Mouse (Mus musculus): Measurements from ENCODE around the gene Gab1. TPM values are rescaled to one million over a fixed set of nuclear protein-coding genes. Genes with fewer than 3 reads are reported as not detected.

The Gab1 gene
- polyA plus RNA-seq, 1 experiment from 2014 or later = 24.8 TPM

DNA sequence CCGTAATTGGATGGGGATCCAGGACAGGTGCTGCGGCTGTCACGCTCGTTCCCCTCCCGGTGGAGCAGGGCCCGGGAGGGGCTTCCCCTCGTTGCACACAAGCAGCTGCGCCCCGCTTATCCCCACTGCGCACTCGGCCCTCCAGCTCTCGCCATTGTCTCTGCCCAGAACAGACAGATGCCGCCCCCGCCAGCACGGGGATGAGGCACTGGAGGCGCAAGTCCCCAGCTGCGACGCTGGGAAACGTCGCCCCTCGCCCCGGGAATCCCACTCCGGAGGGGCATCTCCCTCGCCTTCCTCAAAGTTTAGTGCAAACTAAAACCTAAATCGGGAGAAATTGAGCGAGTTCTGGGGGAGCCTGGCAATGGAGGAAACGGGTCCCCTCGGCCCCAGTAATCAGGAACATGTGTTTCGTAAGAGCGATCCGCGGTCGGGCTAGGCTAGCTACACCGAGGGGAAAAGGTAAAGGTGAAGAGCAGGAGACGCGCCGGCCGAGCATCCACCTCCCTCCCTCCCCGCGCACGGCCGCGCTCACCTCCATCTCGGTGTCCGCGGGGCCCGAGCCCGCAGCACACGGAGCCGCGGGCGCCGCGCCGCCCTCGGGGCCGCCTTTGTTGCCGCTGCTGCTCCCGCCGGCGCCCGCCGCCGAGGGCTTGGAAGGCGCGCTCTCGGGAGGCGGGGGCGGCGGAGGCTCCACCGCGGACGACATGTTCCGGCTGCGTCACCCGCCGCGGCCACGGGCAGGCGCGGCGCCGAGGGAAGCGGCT lies 141.7 kb downstream of the Gab1 start:
- H3K4me3 ChIP-seq (replicated peaks) = peak overlapping the region; percentile 92
- no peaks in the 10 kb centered on the region for H3K27me3 ChIP-seq
- no peaks in the 10 kb centered on the region for H3K9me3 ChIP-seq (replicated peaks)
- peaks cover 13% of the 10 kb centered on the region for H3K36me3 ChIP-seq
- under 1% methylated on average over 82 of the region's 84 CpGs for WGBS
- peak overlapping the region; percentile 99 for H3K27ac ChIP-seq (replicated peaks)
- H3K9ac ChIP-seq = peak overlapping the region; percentile 91
- peaks cover 8% of the 10 kb centered on the region for H3K4me1 ChIP-seq
- ATAC-seq (ENCODE audit: insufficient number of reproducible peaks, low FRiP score, low TSS enrichment, low read depth) = peak; percentile 67
- peak overlapping the region; percentile 87 for H3K4me2 ChIP-seq (replicated peaks)

DNA sequence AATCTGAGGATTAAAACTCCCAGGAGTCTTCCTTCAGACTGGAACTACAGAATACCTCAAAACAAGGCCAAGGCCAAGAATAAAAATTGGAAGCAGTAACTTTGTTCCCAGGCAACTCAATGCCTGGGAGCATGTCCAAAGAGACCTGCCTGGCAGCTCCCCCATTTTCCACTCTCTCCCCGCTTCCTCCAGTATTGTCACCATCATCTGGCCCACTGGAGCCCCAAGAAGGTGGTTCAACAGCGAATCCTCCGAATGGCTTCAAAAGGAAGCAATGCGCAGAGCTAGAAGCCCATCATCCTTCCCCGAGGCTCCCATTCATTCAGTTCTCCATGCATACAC lies 142.3 kb downstream of the Gab1 start:
- Histone ChIP-seq H3K4me1 (peaks cover 8% of the 10 kb centered on the region), H3K9me3 (replicated peaks) (no peaks in the 10 kb centered on the region), H3K27me3 (no peaks in the 10 kb centered on the region), H3K9ac (peak overlapping the region; percentile 91), H3K4me3 (replicated peaks) (peak overlapping the region; percentile 92), H3K36me3 (peaks cover 15% of the 10 kb centered on the region), H3K27ac (replicated peaks) (peak overlapping the region; percentile 99), H3K4me2 (replicated peaks) (peak overlapping the region; percentile 87)
- no peak for ATAC-seq (ENCODE audit: insufficient number of reproducible peaks, low FRiP score, low TSS enrichment, low read depth)
- WGBS = 0% methylated on average over 5 of the region's 5 CpGs

DNA sequence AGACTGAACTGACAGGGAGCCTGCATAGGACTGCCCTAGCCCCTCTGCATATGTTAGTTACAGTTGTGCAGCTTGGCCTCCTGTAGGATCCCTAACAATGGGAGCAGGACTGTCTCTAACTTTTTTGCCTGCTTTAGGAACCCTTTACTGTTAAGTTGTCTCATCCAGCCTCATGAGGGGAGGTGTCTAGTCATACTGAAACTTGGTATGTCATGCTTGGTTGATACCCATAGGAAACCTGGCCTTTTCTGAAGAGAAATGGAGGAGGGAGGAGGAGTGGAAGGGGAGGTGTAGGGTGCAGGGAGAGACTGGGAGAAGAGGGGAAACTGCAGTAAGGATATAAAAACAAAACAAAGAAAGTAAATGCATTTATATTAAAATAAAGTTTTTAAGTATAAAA lies 148.0 kb downstream of the Gab1 start:
- Histone ChIP-seq H3K27ac (replicated peaks) (no peak overlapping the region), H3K27me3 (no peaks in the 10 kb centered on the region), H3K4me2 (replicated peaks) (no peak overlapping the region), H3K4me1 (no peaks in the 10 kb centered on the region), H3K36me3 (peaks cover 38% of the 10 kb centered on the region), H3K9ac (no peak overlapping the region), H3K4me3 (replicated peaks) (no peak overlapping the region), H3K9me3 (replicated peaks) (no peaks in the 10 kb centered on the region)
- no peak for ATAC-seq (ENCODE audit: insufficient number of reproducible peaks, low FRiP score, low TSS enrichment, low read depth)

DNA sequence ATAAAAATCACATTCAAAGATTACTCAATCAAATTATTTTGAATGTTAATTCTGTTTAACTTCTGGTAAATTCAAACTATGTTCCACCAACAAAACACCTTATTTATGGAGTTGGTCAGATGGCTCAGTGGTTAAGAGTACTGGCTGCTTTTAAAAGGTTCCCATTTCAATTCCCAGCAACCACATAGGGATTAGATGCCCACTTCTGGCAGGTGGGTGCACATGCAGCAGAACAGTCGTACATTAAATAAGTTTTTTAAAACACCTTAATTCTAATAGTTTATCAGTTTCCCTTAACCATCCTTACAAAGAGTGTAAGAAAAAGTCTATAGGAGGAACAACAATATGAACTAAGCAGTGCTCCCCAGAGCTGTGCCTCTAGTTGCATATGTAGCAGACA lies 165.9 kb downstream of the Gab1 start:
- no peak overlapping the region for H3K27ac ChIP-seq (replicated peaks)
- WGBS = 93% methylated on average over 1 of the region's 1 CpGs
- no peaks in the 10 kb centered on the region for H3K9me3 ChIP-seq (replicated peaks)
- peaks cover 51% of the 10 kb centered on the region for H3K36me3 ChIP-seq
- H3K9ac ChIP-seq = no peak overlapping the region
- H3K4me1 ChIP-seq = no peaks in the 10 kb centered on the region
- ATAC-seq (ENCODE audit: insufficient number of reproducible peaks, low FRiP score, low TSS enrichment, low read depth) = no peak
- no peak overlapping the region for H3K4me3 ChIP-seq (replicated peaks)
- no peaks in the 10 kb centered on the region for H3K27me3 ChIP-seq
- H3K4me2 ChIP-seq (replicated peaks) = no peak overlapping the region

Other genes with a start within 250 kb of the Gab1 start
- 71.2 TPM in 2 replicates for gene Smarca5, start 141.0 kb downstream of the Gab1 start, polyA plus RNA-seq (2015; fragmentation: Nextera tagmentation; extraction: Ambion mirVana)
- 18.0 and 18.3 TPM in 2 replicates for gene Usp38, start 134.4 kb upstream of the Gab1 start, polyA plus RNA-seq (2015; fragmentation: Nextera tagmentation; extraction: Ambion mirVana)